Mouse (Mus musculus): ENCODE results near the gene Lrp4.

DNA sequence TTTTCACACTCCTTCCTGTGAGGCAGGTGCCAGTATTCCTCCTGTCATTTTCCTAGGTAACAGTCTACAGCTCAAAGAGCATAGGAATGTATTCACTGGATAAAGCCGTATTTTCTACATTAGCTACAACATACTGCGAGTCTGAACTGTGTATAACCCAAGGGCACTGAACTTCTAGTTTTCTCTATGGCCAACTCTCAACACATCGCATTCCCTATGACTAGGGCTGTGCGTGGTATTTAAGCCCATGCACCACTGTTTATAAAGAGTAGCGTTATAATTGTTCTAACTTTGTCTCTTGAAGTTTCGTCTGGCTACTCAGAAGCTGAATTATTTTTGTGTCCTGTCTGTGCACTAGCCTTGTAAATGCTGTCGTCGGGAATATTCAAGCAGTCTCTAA is 20.6 kb upstream of the Lrp4 start:
- no peak for TF ChIP-seq CTCF (IDR thresholded peaks at IDR 0.05; ENCODE audit: insufficient read depth, low read depth, low read length)
- no peak for TF ChIP-seq POLR2A (IDR thresholded peaks at IDR 0.05; ENCODE audit: insufficient read depth, low read depth, low read length)

Measured in olfactory bulb, adult 2 months (tissue).